Mouse (Mus musculus) midbrain, embryonic 16.5 days (tissue): Measurements from ENCODE around the gene Syce2. TPM values are rescaled to one million over a fixed set of nuclear protein-coding genes. Genes with fewer than 3 reads are reported as not detected.

Source experiments
- ATAC-seq: fragments of 200-750 bp; cut with Nextera tagmentation; 2 replicates; pipeline ENCODE4 v1.8.0; 2017; ENCODE audit warnings: moderate TSS enrichment
- H3K27ac ChIP-seq: fragments of 300-500 bp; sonication (generic); 2 replicates; pipeline ENCODE4 v1.5.1; 2014; ENCODE audit warnings: mild to moderate bottlenecking, low read length, mixed read lengths
- H3K27me3 ChIP-seq: fragments of 300-500 bp; sonication (generic); 2 replicates; pipeline ENCODE4 v1.6.1; 2014; ENCODE audit warnings: low read depth, low read length, mixed read lengths; ENCODE audit not compliant: control insufficient read depth, insufficient read depth
- H3K36me3 ChIP-seq: fragments of 300-500 bp; sonication (generic); 2 replicates; pipeline ENCODE4 v1.6.1; 2014; ENCODE audit warnings: mild to moderate bottlenecking, low read length, moderate library complexity, mixed read lengths; ENCODE audit not compliant: control insufficient read depth, insufficient read depth
- H3K4me1 ChIP-seq: fragments of 300-500 bp; sonication (generic); 2 replicates; pipeline ENCODE4 v1.6.1; 2014; ENCODE audit warnings: mild to moderate bottlenecking, low read length, mixed read lengths; ENCODE audit not compliant: control insufficient read depth, insufficient read depth
- H3K4me2 ChIP-seq: fragments of 300-500 bp; sonication (generic); 2 replicates; pipeline ENCODE4 v1.6.1; 2014; ENCODE audit warnings: mild to moderate bottlenecking, low read length, mixed read lengths
- H3K4me3 ChIP-seq: fragments of 300-500 bp; sonication (generic); 2 replicates; pipeline ENCODE4 v1.5.1; 2014; ENCODE audit warnings: low read depth, mild to moderate bottlenecking, low read length, moderate library complexity, mixed read lengths
- H3K9ac ChIP-seq: fragments of 300-500 bp; sonication (generic); 2 replicates; pipeline ENCODE4 v1.6.1; 2014; ENCODE audit warnings: low read depth, low read length, mixed read lengths
- H3K9me3 ChIP-seq: fragments of 300-500 bp; sonication (generic); replicated peaks from 2 replicates; pipeline ENCODE4 v1.6.1; 2014; ENCODE audit warnings: mild to moderate bottlenecking, low read length, mixed read lengths; ENCODE audit not compliant: control insufficient read depth, poor library complexity, severe bottlenecking
- WGBS: fragments of 180-500 bp; shearing (Covaris S2); extraction: QIAGEN DNeasy Blood & Tissue Kit; methylation state at CpG from one replicate; pipeline ENCODE4 v1.1.7; 2014; 5-methylcytosine and 5-hydroxymethylcytosine counted together
- polyA plus RNA-seq: library from polyadenylated mRNA; unstranded; fragments of >200 nt; fragmentation: Nextera tagmentation; extraction: Ambion mirVana; gene quantifications from 2 replicates; pipeline ENCODE4 v1.2.1, GENCODE M21; 2015

Gene Syce2
- polyA plus RNA-seq, 1 experiment from 2014 or later = 33.2 TPM

DNA sequence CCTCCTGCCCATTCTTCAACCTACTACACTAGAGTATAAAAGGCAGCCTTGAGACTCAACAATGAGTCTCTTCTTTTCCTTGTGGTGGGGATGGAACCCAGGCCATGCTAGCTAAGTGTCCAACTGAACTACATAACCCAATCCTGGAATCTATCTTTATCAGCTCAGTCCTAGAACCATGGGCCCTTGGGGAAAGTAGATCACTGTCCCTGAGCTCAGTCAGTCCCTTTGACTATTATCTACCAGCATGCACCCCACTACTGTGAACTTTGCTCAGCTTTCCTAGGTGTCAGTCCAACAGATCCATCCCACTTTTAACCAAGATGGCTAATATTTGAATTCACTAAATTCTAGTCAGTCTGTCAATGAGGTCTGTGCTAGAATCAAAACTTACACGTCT is 30.4 kb upstream of the Syce2 start:
- peaks cover 31% of the 10 kb centered on the region for H3K4me1 ChIP-seq
- no peaks in the 10 kb centered on the region for H3K9me3 ChIP-seq
- H3K36me3 ChIP-seq = peaks cover 39% of the 10 kb centered on the region
- no peak overlapping the region for H3K27ac ChIP-seq
- no peak overlapping the region for H3K9ac ChIP-seq
- WGBS = 79% methylated on average over 1 of the region's 1 CpGs
- H3K27me3 ChIP-seq = no peaks in the 10 kb centered on the region
- ATAC-seq = no peak
- no peak overlapping the region for H3K4me2 ChIP-seq
- H3K4me3 ChIP-seq = no peak overlapping the region

- ATAC-seq = no peak
- Histone ChIP-seq H3K36me3 (peaks cover 25% of the 10 kb centered on the region), H3K9me3 (no peaks in the 10 kb centered on the region), H3K9ac (peak overlapping the region; percentile 93; the same call in 1 of the 2 replicates), H3K4me2 (peak overlapping the region; percentile 86), H3K4me3 (peak overlapping the region; percentile 86; the same call in 1 of the 2 replicates), H3K4me1 (peaks cover 29% of the 10 kb centered on the region), H3K27me3 (no peaks in the 10 kb centered on the region), H3K27ac (no peak overlapping the region)
- WGBS = 93% methylated on average over 9 of the region's 9 CpGs
Measured at GRCm38 (mm10) chr8:84844397-84845070, 27.4 kb upstream of the Syce2 start.

- Histone ChIP-seq H3K9ac (peak overlapping the region; percentile 93), H3K4me3 (peak overlapping the region; percentile 86), H3K4me2 (peak overlapping the region; percentile 86), H3K4me1 (peaks cover 25% of the 10 kb centered on the region), H3K27me3 (no peaks in the 10 kb centered on the region), H3K36me3 (peaks cover 25% of the 10 kb centered on the region), H3K9me3 (no peaks in the 10 kb centered on the region), H3K27ac (peak overlapping the region; percentile 91)
- ATAC-seq = no peak
- WGBS = 13% methylated on average over 12 of the region's 12 CpGs
Measured at GRCm38 (mm10) chr8:84845355-84846093, 26.4 kb upstream of the Syce2 start.

DNA sequence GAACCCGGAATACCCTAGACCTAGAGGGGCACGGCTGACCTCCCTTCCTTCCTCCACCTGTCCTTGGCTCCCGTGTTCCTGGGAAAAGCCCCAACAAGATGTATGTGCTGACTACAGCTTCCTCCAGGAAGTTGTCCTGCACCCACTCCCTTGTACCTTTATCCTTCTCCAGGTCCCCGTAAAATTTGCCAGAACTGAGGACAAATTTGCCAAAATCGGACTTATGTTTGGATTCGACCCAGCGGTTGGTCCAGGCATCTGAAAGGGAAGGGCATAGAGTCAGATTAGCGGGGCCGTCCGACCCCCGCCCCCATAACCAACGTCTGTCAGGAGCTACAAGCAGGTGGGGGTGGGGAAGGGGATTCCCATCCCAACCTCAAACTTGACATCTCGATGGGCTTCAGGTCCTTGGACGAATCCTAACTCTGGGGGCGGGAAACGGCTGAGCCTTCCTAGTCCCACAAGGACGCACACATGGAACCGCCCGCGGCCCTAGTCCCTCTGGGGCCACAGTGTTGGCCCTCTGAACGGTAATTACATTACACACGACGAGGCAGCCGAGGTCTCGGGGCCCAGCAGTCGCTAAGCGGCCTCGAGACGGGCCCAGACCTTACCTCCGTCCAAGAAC is 25.7 kb upstream of the Syce2 start:
- no peaks in the 10 kb centered on the region for H3K9me3 ChIP-seq
- no peak; the same call in 1 of the 2 replicates for ATAC-seq
- H3K27ac ChIP-seq = peak overlapping the region; percentile 91
- H3K4me1 ChIP-seq = peaks cover 25% of the 10 kb centered on the region
- H3K4me3 ChIP-seq = peak overlapping the region; percentile 86
- no peaks in the 10 kb centered on the region for H3K27me3 ChIP-seq
- H3K9ac ChIP-seq = peak overlapping the region; percentile 93
- H3K4me2 ChIP-seq = peak overlapping the region; percentile 86
- WGBS = under 1% methylated on average over 30 of the region's 30 CpGs
- H3K36me3 ChIP-seq = peaks cover 25% of the 10 kb centered on the region

GRCm38 (mm10) chr8:84846722-84847572 is 25.0 kb upstream of the Syce2 start, which contains the start of gene Calr:
TSS of gene Calr (minus strand) at chr8:84846934.
- H3K4me1 ChIP-seq = peaks cover 25% of the 10 kb centered on the region
- WGBS = under 1% methylated on average over 52 of the region's 55 CpGs
- H3K9me3 ChIP-seq = no peaks in the 10 kb centered on the region
- peak within 1 kb of the TSS; percentile 86 for H3K4me2 ChIP-seq
- peak within 1 kb of the TSS; percentile 93 for H3K9ac ChIP-seq
- peaks cover 21% of the 10 kb centered on the region for H3K36me3 ChIP-seq
- H3K4me3 ChIP-seq = peak within 1 kb of the TSS; percentile 86
- peak; percentile 99 for ATAC-seq
- H3K27me3 ChIP-seq = no peaks in the 10 kb centered on the region
- peak within 1 kb of the TSS; percentile 91 for H3K27ac ChIP-seq

- WGBS = 56% methylated on average over 6 of the region's 6 CpGs
- no peaks in the 10 kb centered on the region for H3K9me3 ChIP-seq
- H3K4me1 ChIP-seq = peaks cover 25% of the 10 kb centered on the region
- H3K27me3 ChIP-seq = no peaks in the 10 kb centered on the region
- peak overlapping the region; percentile 86 for H3K4me3 ChIP-seq
- peak overlapping the region; percentile 84 for H3K27ac ChIP-seq
- H3K9ac ChIP-seq = peak overlapping the region; percentile 70; the same call in 1 of the 2 replicates
- no peak for ATAC-seq
- peaks cover 14% of the 10 kb centered on the region for H3K36me3 ChIP-seq
- H3K4me2 ChIP-seq = peak overlapping the region; percentile 71
Measured at GRCm38 (mm10) chr8:84847684-84848435, 24.1 kb upstream of the Syce2 start.

- 98% methylated on average over 3 of the region's 3 CpGs for WGBS
Measured at GRCm38 (mm10) chr8:84856434-84856833, 15.5 kb upstream of the Syce2 start.

More at GRCm38 (mm10) chr8:84856434-84856833, 15.5 kb upstream of the Syce2 start:
- Histone ChIP-seq H3K27ac (no peak overlapping the region), H3K27me3 (no peaks in the 10 kb centered on the region), H3K9me3 (no peaks in the 10 kb centered on the region), H3K4me3 (no peak overlapping the region; the same call in 1 of the 2 replicates), H3K36me3 (peaks cover 7% of the 10 kb centered on the region), H3K9ac (no peak overlapping the region), H3K4me2 (no peak overlapping the region), H3K4me1 (peaks cover 11% of the 10 kb centered on the region)
- peak; percentile 22 for ATAC-seq
